Mouse (Mus musculus): ENCODE measurements around the gene Ifitm6. TPM values are rescaled to one million over a fixed set of nuclear protein-coding genes. Genes with fewer than 3 reads are reported as not detected.
A peak's percentile ranks its signal among the peaks of the same experiment; 100 is the strongest.

Gene Ifitm6
- polyA plus RNA-seq, 1 experiment from 2014 or later: not detected

DNA sequence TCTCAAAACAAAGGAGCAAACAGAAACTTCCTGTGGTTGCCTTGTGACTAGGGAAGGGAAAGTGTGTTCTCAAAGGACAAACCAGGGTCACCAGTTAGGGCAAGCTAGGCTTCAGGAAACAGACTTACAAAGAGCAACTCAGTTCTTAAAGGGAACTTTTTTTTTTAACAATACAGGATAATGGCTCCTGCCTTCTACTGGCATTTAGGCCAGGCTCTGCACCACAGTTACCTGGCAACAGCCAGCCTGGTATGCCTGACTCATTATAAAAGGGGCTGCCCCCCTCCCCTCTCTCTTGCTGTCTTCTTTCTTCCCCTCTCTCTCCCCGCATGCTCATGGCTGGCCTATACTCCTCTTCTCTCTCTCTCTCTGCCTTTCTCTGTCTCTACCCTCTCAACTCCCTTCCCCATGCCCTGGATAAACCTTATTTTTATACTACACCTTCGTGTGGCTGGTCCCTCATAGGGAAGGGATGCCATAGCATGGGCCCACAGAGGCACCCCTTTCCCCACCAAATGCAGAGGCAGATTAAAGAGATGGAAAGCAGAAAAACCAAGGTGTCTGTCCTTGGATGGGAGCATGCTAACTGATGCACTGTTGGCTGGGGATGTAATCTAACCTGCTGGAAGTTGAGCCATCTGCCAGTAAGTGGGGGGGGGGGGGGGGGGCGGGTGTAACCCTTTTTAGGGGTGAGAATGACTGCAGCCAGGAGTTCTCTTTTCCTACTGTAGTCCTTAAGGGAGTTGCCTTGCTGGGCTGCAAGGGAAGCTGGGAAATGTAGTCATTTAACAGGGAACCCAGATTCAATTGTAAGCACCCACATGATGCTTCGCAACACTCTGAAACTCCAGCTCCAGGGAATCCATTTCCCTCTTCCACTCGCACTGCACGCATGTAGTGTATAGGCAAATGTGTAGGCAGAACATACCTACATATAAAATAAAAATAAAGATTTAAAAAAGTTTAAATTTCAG is 7.4 kb upstream of the Ifitm6 start:
- no peaks in the 10 kb centered on the region for H3K27me3 ChIP-seq (ENCODE audit: control insufficient read depth, insufficient read depth, low read length)
- H3K36me3 ChIP-seq (replicated peaks; ENCODE audit: control insufficient read depth, insufficient read depth, low read depth, low read length): no peaks in the 10 kb centered on the region
- no peak overlapping the region for H3K4me3 ChIP-seq (ENCODE audit: low read depth, low read length)
- no peaks in the 10 kb centered on the region for H3K4me1 ChIP-seq (ENCODE audit: control insufficient read depth, insufficient read depth, low read length)
- H3K4me2 ChIP-seq (ENCODE audit: low read depth, low read length): no peak overlapping the region
- no peak overlapping the region for H3K27ac ChIP-seq (replicated peaks; ENCODE audit: low read depth, low read length)
- no peak overlapping the region for H3K9ac ChIP-seq (replicated peaks; ENCODE audit: low read length)
- no peaks in the 10 kb centered on the region for H3K9me3 ChIP-seq (replicated peaks; ENCODE audit: control insufficient read depth, low read length)
- DNase-seq (ENCODE audit: low spot score) (peak; percentile 26), ATAC-seq (replicated peaks; ENCODE audit: insufficient number of reproducible peaks, low FRiP score, low TSS enrichment, low read depth) (no peak)
- 39% methylated on average over 6 of the region's 6 CpGs for WGBS

DNA sequence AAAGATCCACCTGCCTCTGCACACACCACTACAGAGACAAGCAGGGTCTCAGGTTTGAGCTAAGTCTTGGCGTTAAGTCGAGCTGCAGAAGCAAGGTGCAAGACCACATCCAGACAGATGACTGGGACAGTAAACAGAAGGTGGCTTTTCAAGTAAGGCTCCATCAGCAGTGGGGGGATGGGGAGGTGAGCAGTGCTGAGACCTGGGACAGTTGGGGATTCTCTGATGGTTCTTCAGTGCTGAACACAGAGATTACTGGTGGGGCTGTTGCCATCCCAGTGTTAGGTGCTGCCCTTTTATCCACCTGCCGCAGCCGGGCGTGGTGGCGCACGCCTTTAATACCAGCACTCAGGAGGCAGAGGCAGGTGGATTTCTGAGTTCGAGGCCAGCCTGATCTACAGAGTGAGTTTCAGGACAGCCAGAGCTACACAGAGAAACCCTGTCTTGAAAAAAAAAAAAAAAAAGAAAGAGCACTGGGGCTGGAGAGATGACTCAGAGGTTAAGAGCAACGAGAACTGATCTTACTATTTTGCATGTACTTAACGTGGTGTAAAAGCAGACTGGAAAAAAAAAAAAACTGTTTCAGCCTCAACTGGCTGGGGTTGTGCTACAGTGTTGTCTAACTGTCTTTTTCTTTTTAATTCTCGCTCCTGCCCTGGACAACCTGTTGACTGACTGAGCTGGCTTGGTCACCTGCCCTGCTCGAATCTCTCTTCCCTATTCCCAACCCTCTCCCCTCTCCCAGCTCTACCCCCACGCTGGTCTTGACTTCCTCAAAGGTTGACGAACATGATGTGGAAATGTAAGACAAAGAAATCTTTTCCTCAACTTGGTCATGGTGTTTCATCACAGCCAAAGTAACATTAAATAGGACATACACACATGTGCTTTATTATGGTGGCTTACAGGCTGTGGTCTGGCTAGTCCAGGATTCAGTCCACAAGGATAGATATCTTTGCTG is 4.0 kb upstream of the Ifitm6 start:
- Histone ChIP-seq H3K9ac (replicated peaks; ENCODE audit: low read length) (no peak overlapping the region), H3K4me1 (ENCODE audit: control insufficient read depth, insufficient read depth, low read length) (no peaks in the 10 kb centered on the region), H3K4me2 (ENCODE audit: low read depth, low read length) (no peak overlapping the region), H3K27me3 (ENCODE audit: control insufficient read depth, insufficient read depth, low read length) (no peaks in the 10 kb centered on the region), H3K27ac (replicated peaks; ENCODE audit: low read depth, low read length) (no peak overlapping the region), H3K36me3 (replicated peaks; ENCODE audit: control insufficient read depth, insufficient read depth, low read depth, low read length) (no peaks in the 10 kb centered on the region), H3K4me3 (ENCODE audit: low read depth, low read length) (no peak overlapping the region), H3K9me3 (replicated peaks; ENCODE audit: control insufficient read depth, low read length) (no peaks in the 10 kb centered on the region)
- 84% methylated on average over 14 of the region's 14 CpGs for WGBS
- DNase-seq (ENCODE audit: low spot score) (no peak), ATAC-seq (replicated peaks; ENCODE audit: insufficient number of reproducible peaks, low FRiP score, low TSS enrichment, low read depth) (0 out of 2 replicates have a peak, but pooled peaks have one; percentile 12)

DNA sequence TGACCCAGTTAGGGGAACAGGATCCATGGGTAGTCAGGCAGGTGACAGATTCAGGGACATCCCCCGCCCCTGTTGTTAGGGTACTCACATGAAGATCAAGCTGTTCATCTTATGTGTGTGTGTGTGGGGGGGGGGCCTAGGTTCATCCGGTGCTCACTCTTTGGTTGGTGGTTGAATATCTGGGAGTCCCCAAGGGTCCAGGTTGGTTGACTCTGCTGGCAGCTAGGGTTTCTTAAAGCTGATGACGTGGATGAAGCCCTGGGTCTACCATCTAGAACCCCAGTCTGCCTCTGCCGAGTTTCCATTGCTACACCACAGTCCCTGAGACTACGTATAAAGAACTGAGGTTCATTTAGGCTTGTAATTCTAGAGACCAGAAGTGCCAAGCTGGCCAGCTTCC is 1.3 kb upstream of the Ifitm6 start:
- Histone ChIP-seq H3K4me1 (ENCODE audit: control insufficient read depth, insufficient read depth, low read length) (no peaks in the 10 kb centered on the region), H3K36me3 (replicated peaks; ENCODE audit: control insufficient read depth, insufficient read depth, low read depth, low read length) (no peaks in the 10 kb centered on the region), H3K4me2 (ENCODE audit: low read depth, low read length) (no peak overlapping the region), H3K27ac (replicated peaks; ENCODE audit: low read depth, low read length) (no peak overlapping the region), H3K9ac (replicated peaks; ENCODE audit: low read length) (no peak overlapping the region), H3K4me3 (ENCODE audit: low read depth, low read length) (no peak overlapping the region), H3K9me3 (replicated peaks; ENCODE audit: control insufficient read depth, low read length) (no peaks in the 10 kb centered on the region), H3K27me3 (ENCODE audit: control insufficient read depth, insufficient read depth, low read length) (no peaks in the 10 kb centered on the region)
- no peak for ATAC-seq (replicated peaks; ENCODE audit: insufficient number of reproducible peaks, low FRiP score, low TSS enrichment, low read depth)
- WGBS: 90% methylated on average over 5 of the region's 5 CpGs
- no peak for DNase-seq (ENCODE audit: low spot score)

- ATAC-seq (replicated peaks; ENCODE audit: insufficient number of reproducible peaks, low FRiP score, low TSS enrichment, low read depth) (no peak), DNase-seq (ENCODE audit: low spot score) (no peak)
- no peaks in the 10 kb centered on the region for H3K27me3 ChIP-seq (ENCODE audit: control insufficient read depth, insufficient read depth, low read length)
- no peaks in the 10 kb centered on the region for H3K36me3 ChIP-seq (replicated peaks; ENCODE audit: control insufficient read depth, insufficient read depth, low read depth, low read length)
- H3K4me2 ChIP-seq (ENCODE audit: low read depth, low read length): no peak overlapping the region
- no peak overlapping the region for H3K27ac ChIP-seq (replicated peaks; ENCODE audit: low read depth, low read length)
- H3K9me3 ChIP-seq (replicated peaks; ENCODE audit: control insufficient read depth, low read length): no peaks in the 10 kb centered on the region
- H3K4me1 ChIP-seq (ENCODE audit: control insufficient read depth, insufficient read depth, low read length): no peaks in the 10 kb centered on the region
- no peak overlapping the region for H3K4me3 ChIP-seq (ENCODE audit: low read depth, low read length)
- WGBS: 89% methylated on average over 10 of the region's 10 CpGs
- H3K9ac ChIP-seq (replicated peaks; ENCODE audit: low read length): no peak overlapping the region
These were observed 722 bp downstream of the Ifitm6 start for GRCm38 (mm10) chr7:141016707-141017697.

GRCm38 (mm10) chr7:141011238-141011770 is 6.4 kb downstream of the Ifitm6 start:
- Histone ChIP-seq H3K9me3 (replicated peaks; ENCODE audit: control insufficient read depth, low read length) (no peaks in the 10 kb centered on the region), H3K27ac (replicated peaks; ENCODE audit: low read depth, low read length) (no peak overlapping the region), H3K4me2 (ENCODE audit: low read depth, low read length) (no peak overlapping the region), H3K4me3 (ENCODE audit: low read depth, low read length) (no peak overlapping the region), H3K36me3 (replicated peaks; ENCODE audit: control insufficient read depth, insufficient read depth, low read depth, low read length) (no peaks in the 10 kb centered on the region), H3K4me1 (ENCODE audit: control insufficient read depth, insufficient read depth, low read length) (no peaks in the 10 kb centered on the region), H3K27me3 (ENCODE audit: control insufficient read depth, insufficient read depth, low read length) (no peaks in the 10 kb centered on the region), H3K9ac (replicated peaks; ENCODE audit: low read length) (no peak overlapping the region)
- WGBS: 88% methylated on average over 7 of the region's 7 CpGs
- ATAC-seq (replicated peaks; ENCODE audit: insufficient number of reproducible peaks, low FRiP score, low TSS enrichment, low read depth) (no peak), DNase-seq (ENCODE audit: low spot score) (no peak)

DNA sequence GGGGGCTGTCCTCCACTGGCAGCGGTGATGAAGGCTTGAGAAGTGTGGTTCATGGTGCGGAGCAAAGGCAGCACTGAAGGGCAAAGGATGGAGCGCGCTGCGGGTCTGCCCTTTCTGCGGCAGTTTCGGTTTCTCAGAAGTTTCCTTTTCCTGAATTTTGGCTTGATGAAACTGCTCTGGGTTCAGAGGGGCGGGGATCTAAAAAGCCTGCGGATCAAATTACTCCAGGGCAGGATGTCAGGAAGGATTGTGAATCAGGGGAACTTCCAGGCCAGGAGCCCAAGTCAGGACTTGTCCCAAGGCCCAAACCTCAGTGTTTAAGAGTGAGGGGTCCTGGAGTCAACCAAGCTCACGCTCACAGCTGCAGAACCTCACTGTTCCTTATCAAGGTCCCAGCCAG is 7.1 kb downstream of the Ifitm6 start, which contains the start of gene Ifitm3:
TSS of gene Ifitm3 (minus strand) at position 178 of the 400 bp plus-strand sequence.
- no peaks in the 10 kb centered on the region for H3K4me1 ChIP-seq (ENCODE audit: control insufficient read depth, insufficient read depth, low read length)
- WGBS: 19% methylated on average over 10 of the region's 10 CpGs
- no peak within 1 kb of the TSS for H3K27ac ChIP-seq (replicated peaks; ENCODE audit: low read depth, low read length)
- peak within 1 kb of the TSS; percentile 38 for H3K4me2 ChIP-seq (ENCODE audit: low read depth, low read length)
- no peaks in the 10 kb centered on the region for H3K36me3 ChIP-seq (replicated peaks; ENCODE audit: control insufficient read depth, insufficient read depth, low read depth, low read length)
- H3K9me3 ChIP-seq (replicated peaks; ENCODE audit: control insufficient read depth, low read length): no peaks in the 10 kb centered on the region
- 0 out of 2 replicates have a peak, but pooled peaks have one; percentile 20 for ATAC-seq (replicated peaks; ENCODE audit: insufficient number of reproducible peaks, low FRiP score, low TSS enrichment, low read depth)
- H3K9ac ChIP-seq (replicated peaks; ENCODE audit: low read length): peak within 1 kb of the TSS; percentile 32
- DNase-seq (ENCODE audit: low spot score): peak; percentile 76
- peak within 1 kb of the TSS; percentile 22 for H3K4me3 ChIP-seq (ENCODE audit: low read depth, low read length)
- H3K27me3 ChIP-seq (ENCODE audit: control insufficient read depth, insufficient read depth, low read length): no peaks in the 10 kb centered on the region

- 90% methylated on average over 9 of the region's 9 CpGs for WGBS
- Histone ChIP-seq H3K27ac (replicated peaks; ENCODE audit: low read depth, low read length) (no peak overlapping the region), H3K9me3 (replicated peaks; ENCODE audit: control insufficient read depth, low read length) (no peaks in the 10 kb centered on the region), H3K4me3 (ENCODE audit: low read depth, low read length) (no peak overlapping the region), H3K36me3 (replicated peaks; ENCODE audit: control insufficient read depth, insufficient read depth, low read depth, low read length) (no peaks in the 10 kb centered on the region), H3K27me3 (ENCODE audit: control insufficient read depth, insufficient read depth, low read length) (no peaks in the 10 kb centered on the region), H3K9ac (replicated peaks; ENCODE audit: low read length) (no peak overlapping the region), H3K4me2 (ENCODE audit: low read depth, low read length) (peak overlapping the region; percentile 6; the same call in 1 of the 2 replicates), H3K4me1 (ENCODE audit: control insufficient read depth, insufficient read depth, low read length) (no peaks in the 10 kb centered on the region)
- ATAC-seq (replicated peaks; ENCODE audit: insufficient number of reproducible peaks, low FRiP score, low TSS enrichment, low read depth): no peak
- no peak for DNase-seq (ENCODE audit: low spot score)
These were observed 8.1 kb downstream of the Ifitm6 start for GRCm38 (mm10) chr7:141009665-141010064.
